In the genomic region with DNA sequence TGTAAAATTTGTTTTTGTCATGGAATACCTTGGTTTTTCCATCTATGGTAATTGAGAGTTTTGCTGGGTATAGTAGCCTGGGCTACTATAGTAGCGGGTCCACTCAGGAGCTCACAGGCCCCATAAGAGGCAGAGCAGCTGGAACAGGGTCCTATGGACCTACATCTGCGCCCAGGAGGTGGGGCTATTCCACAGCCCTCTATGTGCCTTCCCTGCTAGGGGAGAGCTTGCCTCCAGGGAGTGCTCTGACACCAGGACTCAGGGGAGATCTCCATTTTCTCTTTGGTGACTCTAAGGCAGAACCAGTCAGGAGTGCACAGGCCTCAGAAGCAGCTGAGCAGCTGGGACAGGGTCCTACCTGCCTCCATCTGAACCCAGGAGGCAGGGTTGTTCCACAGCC, we compare ENCODE assay signal across 16 mouse cellular contexts.
DNase-seq lines count a peak whose midpoint lies in the region.
"Had no signal": no experiment of that assay in that cellular context is flagged by ENCODE, and none has a peak within 500 bp of the region (broad histone marks: within the 10 kb centered on the region; RNA-seq: fewer than 3 reads in every experiment).

No protein-coding gene starts in this region.

- DNase-seq in kidney, postnatal 10 days, result peak; percentile 6
- no peak for DNase-seq in kidney, adult 18-20 months
- DNase-seq in thymus, postnatal 4 days, result peak; percentile 6
- no peak for DNase-seq in thymus, postnatal 10 days (ENCODE audit: low spot score in 2 of 2)
- DNase-seq in ZHBTc4 (ENCODE audit: low read depth, low spot score), result peak; percentile 29
- no peak for DNase-seq in spleen, adult 18-20 months
- no peak for DNase-seq in right cerebral cortex, postnatal 14 days
- DNase-seq: adrenal gland, postnatal 10 days; cerebellum, adult 18-20 months; cerebellum, postnatal 14 days; forebrain, postnatal 0 days; gastrocnemius, postnatal 14 days; heart, adult 18-20 months; left cerebral cortex, postnatal 4 days; right cerebral cortex, adult 18-20 months; thymus, postnatal 14 days had no signal

Comparison
In these comparisons a context has a peak if more than half of its experiments do, and no peak if none do; other contexts are left out.
1. DNase-seq: peak in kidney, postnatal 10 days (single experiment), thymus, postnatal 4 days (single experiment) and ZHBTc4 (single experiment); none in kidney, adult 18-20 months (single experiment), thymus, postnatal 10 days (0 of 2), spleen, adult 18-20 months (0 of 2) and right cerebral cortex, postnatal 14 days (single experiment).